Mouse (Mus musculus) kidney, adult 8-10 months (tissue): ENCODE results near the gene A730049H05Rik.

ENCODE experiments used
- DNase-seq, 2 experiments: peaks; one replicate each; pipeline ENCODE4 v3.0.0; 2022

The A730049H05Rik gene

GRCm38 (mm10) chr6:92816311-92816751, at the start of gene A730049H05Rik:
Gene A730049H05Rik, plus strand, starts transcription at chr6:92816478.
- DNase-seq: no peak

GRCm38 (mm10) chr6:92776356-92776755, 39.9 kb upstream of the A730049H05Rik start:
- DNase-seq: peak in 1 of 2 experiments; percentile 18

GRCm38 (mm10) chr6:92779140-92779934, 36.9 kb upstream of the A730049H05Rik start:
- DNase-seq: no peak

- DNase-seq: no peak
These were observed 36.4 kb upstream of the A730049H05Rik start for GRCm38 (mm10) chr6:92779935-92780205.

- DNase-seq: no peak
These were observed 34.8 kb upstream of the A730049H05Rik start for GRCm38 (mm10) chr6:92781446-92781845.

GRCm38 (mm10) chr6:92784782-92785181, 31.5 kb upstream of the A730049H05Rik start:
- DNase-seq: peak in 1 of 2 experiments; percentile 57

GRCm38 (mm10) chr6:92786701-92787375, 29.4 kb upstream of the A730049H05Rik start:
- no peak for DNase-seq

GRCm38 (mm10) chr6:92787376-92787712, 28.9 kb upstream of the A730049H05Rik start:
- peak; percentile 84 to 97 for DNase-seq

GRCm38 (mm10) chr6:92793804-92794203, 22.5 kb upstream of the A730049H05Rik start:
- DNase-seq: no peak

GRCm38 (mm10) chr6:92801462-92801861, 14.8 kb upstream of the A730049H05Rik start:
- DNase-seq: no peak

GRCm38 (mm10) chr6:92802421-92802820, 13.9 kb upstream of the A730049H05Rik start:
- DNase-seq: no peak

- no peak for DNase-seq
These were observed 13.1 kb upstream of the A730049H05Rik start for GRCm38 (mm10) chr6:92803213-92803612.

- DNase-seq: no peak
These were observed 11.9 kb upstream of the A730049H05Rik start for GRCm38 (mm10) chr6:92804254-92804971.

GRCm38 (mm10) chr6:92809818-92810217, 6.5 kb upstream of the A730049H05Rik start:
- DNase-seq: peak; percentile 53 to 70

- DNase-seq: no peak
These were observed 5.7 kb upstream of the A730049H05Rik start for GRCm38 (mm10) chr6:92810628-92811027.

- no peak for DNase-seq
These were observed 4.7 kb upstream of the A730049H05Rik start for GRCm38 (mm10) chr6:92811566-92811965.

- DNase-seq: no peak
These were observed 3.4 kb upstream of the A730049H05Rik start for GRCm38 (mm10) chr6:92812702-92813370.

- DNase-seq: no peak
These were observed 1.4 kb downstream of the A730049H05Rik start for GRCm38 (mm10) chr6:92817661-92818060.

- DNase-seq: no peak
These were observed 5.3 kb downstream of the A730049H05Rik start for GRCm38 (mm10) chr6:92821606-92822005.

GRCm38 (mm10) chr6:92822006-92822405, 5.7 kb downstream of the A730049H05Rik start:
- no peak for DNase-seq

- DNase-seq: peak; percentile 49 to 55
These were observed 7.7 kb downstream of the A730049H05Rik start for GRCm38 (mm10) chr6:92823991-92824390.

- DNase-seq: no peak
These were observed 10.3 kb downstream of the A730049H05Rik start for GRCm38 (mm10) chr6:92826561-92826960.

- DNase-seq: no peak
These were observed 11.1 kb downstream of the A730049H05Rik start for GRCm38 (mm10) chr6:92827360-92827759.
